Mouse (Mus musculus): Measurements from ENCODE around the gene Fam126a. TPM values are rescaled to one million over a fixed set of nuclear protein-coding genes. Genes with fewer than 3 reads are reported as not detected.
A peak's percentile ranks its signal among the peaks of the same experiment; 100 is the strongest.

Gene Fam126a
- polyA plus RNA-seq, 1 experiment: 6.0 TPM

GRCm38 (mm10) chr5:23921316-23921715 is 109.2 kb downstream of the Fam126a start:
- Histone ChIP-seq H3K27me3 (replicated peaks) (no peaks in the 10 kb centered on the region), H3K4me3 (replicated peaks) (no peak overlapping the region), H3K36me3 (replicated peaks; ENCODE audit: low read length) (no peaks in the 10 kb centered on the region), H3K4me1 (peaks cover 83% of the 10 kb centered on the region), H3K9me3 (no peaks in the 10 kb centered on the region)
- TF ChIP-seq FLI1 (IDR thresholded peaks at IDR 0.05; ENCODE audit: low read length) (no peak), GATA1 (IDR thresholded peaks at IDR 0.05; ENCODE audit: borderline replicate concordance, low read length) (no peak)

- H3K4me1 ChIP-seq: peaks cover 85% of the 10 kb centered on the region
- H3K4me3 ChIP-seq (replicated peaks): peak overlapping the region; percentile 3
Observed at GRCm38 (mm10) chr5:23919892-23920731, 110.4 kb downstream of the Fam126a start.

GRCm38 (mm10) chr5:23917301-23917700 is 113.2 kb downstream of the Fam126a start:
- Histone ChIP-seq H3K27me3 (replicated peaks) (no peaks in the 10 kb centered on the region), H3K36me3 (replicated peaks; ENCODE audit: low read length) (peaks cover 6% of the 10 kb centered on the region), H3K4me1 (peaks cover 66% of the 10 kb centered on the region), H3K9me3 (peaks cover 7% of the 10 kb centered on the region), H3K4me3 (replicated peaks) (no peak overlapping the region)
- TF ChIP-seq FLI1 (IDR thresholded peaks at IDR 0.05; ENCODE audit: low read length) (no peak), GATA1 (IDR thresholded peaks at IDR 0.05; ENCODE audit: borderline replicate concordance, low read length) (no peak)

More at GRCm38 (mm10) chr5:23919892-23920731, 110.4 kb downstream of the Fam126a start:
- no peaks in the 10 kb centered on the region for H3K27me3 ChIP-seq (replicated peaks)
- no peak for TF ChIP-seq GATA1 (IDR thresholded peaks at IDR 0.05; ENCODE audit: borderline replicate concordance, low read length)
- TF ChIP-seq FLI1 (IDR thresholded peaks at IDR 0.05; ENCODE audit: low read length): no peak
- no peaks in the 10 kb centered on the region for H3K36me3 ChIP-seq (replicated peaks; ENCODE audit: low read length)
- no peaks in the 10 kb centered on the region for H3K9me3 ChIP-seq

DNA sequence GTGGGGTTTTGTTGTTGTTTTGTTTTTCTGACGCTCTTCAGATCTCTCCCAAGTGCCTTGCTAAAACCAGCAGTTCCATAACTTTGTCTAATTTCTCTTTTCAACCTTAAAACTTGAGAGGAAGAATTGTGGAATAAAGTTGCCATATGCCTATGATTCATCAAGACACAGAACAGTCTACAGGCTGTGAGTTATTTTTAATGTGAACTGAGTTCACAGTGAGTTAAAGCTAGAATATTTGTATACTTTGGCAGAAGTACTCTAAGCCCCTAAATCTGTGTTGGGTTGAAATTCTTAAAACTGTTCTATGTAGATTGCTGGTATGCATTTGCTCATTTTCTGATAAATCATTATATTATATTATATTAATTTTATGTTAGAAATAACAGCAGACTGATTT is 118.9 kb downstream of the Fam126a start:
- Histone ChIP-seq H3K4me1 (peaks cover 43% of the 10 kb centered on the region), H3K4me3 (replicated peaks) (no peak overlapping the region), H3K36me3 (replicated peaks; ENCODE audit: low read length) (peaks cover 9% of the 10 kb centered on the region), H3K9me3 (peaks cover 39% of the 10 kb centered on the region), H3K27me3 (replicated peaks) (no peaks in the 10 kb centered on the region)
- no peak for TF ChIP-seq GATA1 (IDR thresholded peaks at IDR 0.05; ENCODE audit: borderline replicate concordance, low read length)
- TF ChIP-seq FLI1 (IDR thresholded peaks at IDR 0.05; ENCODE audit: low read length): no peak

- no peaks in the 10 kb centered on the region for H3K27me3 ChIP-seq (replicated peaks)
- H3K4me3 ChIP-seq (replicated peaks): no peak overlapping the region
- no peak for TF ChIP-seq FLI1 (IDR thresholded peaks at IDR 0.05; ENCODE audit: low read length)
- no peak for TF ChIP-seq GATA1 (IDR thresholded peaks at IDR 0.05; ENCODE audit: borderline replicate concordance, low read length)
- H3K4me1 ChIP-seq: peaks cover 38% of the 10 kb centered on the region
- H3K36me3 ChIP-seq (replicated peaks; ENCODE audit: low read length): peaks cover 9% of the 10 kb centered on the region
- peaks cover 39% of the 10 kb centered on the region for H3K9me3 ChIP-seq
Observed at GRCm38 (mm10) chr5:23909256-23909655, 121.2 kb downstream of the Fam126a start.

- no peaks in the 10 kb centered on the region for H3K27me3 ChIP-seq (replicated peaks)
- TF ChIP-seq GATA1 (IDR thresholded peaks at IDR 0.05; ENCODE audit: borderline replicate concordance, low read length): no peak
- TF ChIP-seq FLI1 (IDR thresholded peaks at IDR 0.05; ENCODE audit: low read length): no peak
- H3K4me1 ChIP-seq: peaks cover 42% of the 10 kb centered on the region
- peaks cover 39% of the 10 kb centered on the region for H3K9me3 ChIP-seq
- H3K36me3 ChIP-seq (replicated peaks; ENCODE audit: low read length): peaks cover 9% of the 10 kb centered on the region
- H3K4me3 ChIP-seq (replicated peaks): no peak overlapping the region
Observed at GRCm38 (mm10) chr5:23908486-23909090, 121.9 kb downstream of the Fam126a start.

DNA sequence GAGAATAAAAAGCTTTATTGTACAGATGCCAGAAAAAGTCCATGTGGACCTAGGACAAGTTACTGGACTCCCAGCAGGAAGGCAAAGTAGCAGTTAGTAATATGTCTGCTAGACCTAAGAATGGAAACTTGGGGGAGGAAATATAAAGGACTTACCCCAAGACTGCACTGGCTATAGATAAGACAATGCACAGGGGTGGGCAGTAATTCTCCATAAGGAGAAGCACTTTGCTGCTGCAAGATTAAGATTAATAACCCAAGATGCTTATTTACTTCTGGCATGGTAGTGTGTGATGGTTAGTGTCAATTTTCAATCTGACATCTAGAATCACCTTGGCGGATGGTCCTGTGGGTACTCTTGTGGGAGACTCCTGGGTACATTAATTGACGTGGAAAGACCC is 128.3 kb downstream of the Fam126a start:
- Histone ChIP-seq H3K27me3 (replicated peaks) (no peaks in the 10 kb centered on the region), H3K4me3 (replicated peaks) (no peak overlapping the region), H3K9me3 (peaks cover 4% of the 10 kb centered on the region; the same call in 1 of the 2 replicates), H3K4me1 (peaks cover 35% of the 10 kb centered on the region), H3K36me3 (replicated peaks; ENCODE audit: low read length) (peaks cover 2% of the 10 kb centered on the region)
- TF ChIP-seq FLI1 (IDR thresholded peaks at IDR 0.05; ENCODE audit: low read length) (no peak), GATA1 (IDR thresholded peaks at IDR 0.05; ENCODE audit: borderline replicate concordance, low read length) (no peak)

DNA sequence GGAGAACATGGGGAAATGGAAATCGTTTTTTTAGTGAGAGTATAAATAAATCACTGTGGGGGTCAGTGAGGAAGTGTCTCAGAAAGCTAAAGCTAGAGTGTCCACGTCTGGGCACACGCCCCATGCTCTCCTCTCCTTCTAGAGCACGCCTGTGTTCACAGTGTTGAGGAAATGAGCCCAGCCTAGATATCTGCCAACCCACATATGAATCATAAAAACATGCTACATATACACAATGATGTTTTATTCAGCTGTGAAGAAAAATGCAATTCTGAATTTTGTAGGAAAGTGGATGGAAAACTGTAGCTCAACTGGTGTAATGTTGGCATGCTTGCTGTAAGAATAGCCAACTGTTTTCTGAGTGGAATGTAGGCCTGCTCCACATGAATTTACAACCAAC is 130.3 kb downstream of the Fam126a start:
- Histone ChIP-seq H3K9me3 (peaks cover 4% of the 10 kb centered on the region; the same call in 1 of the 2 replicates), H3K4me1 (peaks cover 38% of the 10 kb centered on the region), H3K27me3 (replicated peaks) (no peaks in the 10 kb centered on the region), H3K36me3 (replicated peaks; ENCODE audit: low read length) (peaks cover 2% of the 10 kb centered on the region), H3K4me3 (replicated peaks) (no peak overlapping the region)
- no peak for TF ChIP-seq FLI1 (IDR thresholded peaks at IDR 0.05; ENCODE audit: low read length)
- no peak for TF ChIP-seq GATA1 (IDR thresholded peaks at IDR 0.05; ENCODE audit: borderline replicate concordance, low read length)

DNA sequence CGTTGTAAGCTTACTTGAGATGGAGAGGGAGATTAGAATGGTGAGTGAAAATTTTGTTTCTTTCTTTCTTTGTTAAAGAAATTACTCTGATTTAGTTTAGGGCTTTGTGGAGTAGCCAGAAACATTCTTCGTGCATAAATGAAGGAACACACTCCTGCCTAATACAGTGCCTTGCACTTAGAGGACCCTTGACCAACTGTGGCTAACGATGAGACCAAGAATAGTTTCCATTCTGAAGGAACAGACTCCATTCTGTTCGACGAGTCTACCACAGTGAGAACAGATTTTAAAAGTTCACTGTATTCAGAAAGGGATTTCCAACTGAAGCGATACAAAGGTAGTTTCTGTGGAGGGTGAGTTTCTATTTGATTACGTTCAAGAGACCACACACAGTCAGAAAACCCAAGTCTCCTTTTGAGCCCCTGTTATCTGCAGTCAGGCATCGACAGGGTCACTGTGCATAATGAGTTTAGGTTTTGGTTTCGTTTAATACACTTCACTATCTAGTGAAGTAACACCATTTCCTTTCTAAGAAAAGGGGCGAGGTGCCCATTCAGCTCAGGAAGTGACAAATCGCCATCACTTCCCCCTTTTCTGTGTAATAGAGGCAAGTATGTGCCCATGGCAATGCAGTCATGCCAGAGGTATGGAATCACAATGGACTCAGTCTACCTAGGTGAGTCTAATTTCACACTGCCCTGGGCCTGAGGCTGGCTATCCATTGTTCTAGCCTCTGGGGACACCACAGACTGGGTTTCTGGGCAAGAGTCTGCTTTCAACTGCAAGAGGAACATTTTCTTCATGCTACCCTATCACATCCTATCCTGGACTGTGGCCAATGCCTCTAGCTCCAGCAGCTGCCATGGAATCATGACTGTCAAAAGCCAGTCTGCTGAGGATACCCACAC is 136.4 kb downstream of the Fam126a start:
- no peaks in the 10 kb centered on the region for H3K27me3 ChIP-seq (replicated peaks)
- peaks cover 64% of the 10 kb centered on the region for H3K4me1 ChIP-seq
- no peaks in the 10 kb centered on the region for H3K9me3 ChIP-seq
- peak overlapping the region; percentile 88 for H3K4me3 ChIP-seq (replicated peaks)
- TF ChIP-seq FLI1 (IDR thresholded peaks at IDR 0.05; ENCODE audit: low read length) (no peak), GATA1 (IDR thresholded peaks at IDR 0.05; ENCODE audit: borderline replicate concordance, low read length) (no peak)
- H3K36me3 ChIP-seq (replicated peaks; ENCODE audit: low read length): no peaks in the 10 kb centered on the region

Measured in megakaryocyte, embryonic 14.5 days (primary cell).